Mouse (Mus musculus): Measurements from ENCODE around the gene Apoc4. TPM values are rescaled to one million over a fixed set of nuclear protein-coding genes. Genes with fewer than 3 reads are reported as not detected.

Apoc4 gene
- polyA plus RNA-seq, 1 experiment from 2014 or later, result 0.34 TPM

DNA sequence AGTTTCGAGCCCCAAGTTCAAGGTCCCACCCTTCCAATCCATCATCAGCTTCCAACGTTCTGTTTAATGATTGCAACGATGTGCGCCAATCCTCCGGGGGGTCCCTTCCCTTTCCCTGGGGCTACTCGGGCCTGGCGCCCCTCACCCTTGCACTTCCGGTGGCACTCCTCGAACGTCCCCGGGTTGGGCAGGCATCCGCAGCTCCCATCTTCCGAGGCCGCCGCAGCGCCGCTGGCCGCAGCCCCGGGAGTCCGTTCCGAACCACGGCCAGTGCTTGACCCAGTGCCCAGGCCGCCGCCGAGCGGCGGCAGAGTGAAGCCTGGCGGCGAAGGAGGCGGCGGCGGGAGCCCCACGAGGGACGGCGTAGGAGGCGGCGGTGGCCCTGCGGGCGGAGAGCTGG lies 33.6 kb upstream of the Apoc4 start:
- H3K27ac ChIP-seq, result peak overlapping the region; percentile 91
- H3K36me3 ChIP-seq, result peaks cover 47% of the 10 kb centered on the region
- H3K4me1 ChIP-seq (replicated peaks), result peaks cover 29% of the 10 kb centered on the region
- under 1% methylated on average over 39 of the region's 39 CpGs for WGBS
- H3K27me3 ChIP-seq, result no peaks in the 10 kb centered on the region
- peak overlapping the region; percentile 88 for H3K4me2 ChIP-seq
- H3K9me3 ChIP-seq (replicated peaks), result no peaks in the 10 kb centered on the region
- H3K9ac ChIP-seq, result peak overlapping the region; percentile 99
- H3K4me3 ChIP-seq, result peak overlapping the region; percentile 100
- ATAC-seq (replicated peaks; ENCODE audit: insufficient number of reproducible peaks, insufficient read depth, low FRiP score, low read depth), result peak; percentile 0; the same call in 1 of the 2 replicates

GRCm38 (mm10) chr7:19713598-19713997 lies 32.3 kb upstream of the Apoc4 start:
- WGBS, result 84% methylated on average over 9 of the region's 9 CpGs
- Histone ChIP-seq H3K4me2 (no peak overlapping the region), H3K9ac (no peak overlapping the region), H3K27me3 (no peaks in the 10 kb centered on the region), H3K9me3 (replicated peaks) (no peaks in the 10 kb centered on the region), H3K4me3 (peak overlapping the region; percentile 100), H3K27ac (no peak overlapping the region), H3K36me3 (peaks cover 53% of the 10 kb centered on the region), H3K4me1 (replicated peaks) (peaks cover 29% of the 10 kb centered on the region)
- ATAC-seq (replicated peaks; ENCODE audit: insufficient number of reproducible peaks, insufficient read depth, low FRiP score, low read depth), result no peak

DNA sequence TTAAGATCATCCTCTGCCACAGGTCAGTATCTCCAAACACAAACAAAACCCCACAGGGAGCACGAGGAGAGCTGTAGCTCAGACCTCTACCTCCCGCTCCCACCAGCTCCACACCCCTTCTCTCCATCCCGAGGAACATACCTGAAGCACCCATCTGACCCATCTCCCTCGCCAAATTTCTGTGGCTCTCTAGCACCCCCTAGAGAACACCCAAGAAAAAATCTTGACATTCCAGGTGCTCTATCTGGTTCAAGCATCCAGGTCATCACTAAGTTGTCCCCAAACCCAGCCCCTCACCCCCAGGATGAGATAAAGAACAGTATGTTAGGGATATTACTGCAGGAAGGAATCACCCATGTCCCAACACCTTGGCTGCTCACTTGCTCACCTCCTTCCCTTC lies 31.9 kb upstream of the Apoc4 start:
- no peaks in the 10 kb centered on the region for H3K27me3 ChIP-seq
- H3K27ac ChIP-seq, result no peak overlapping the region
- peaks cover 56% of the 10 kb centered on the region for H3K36me3 ChIP-seq
- WGBS, result 45% methylated on average over 4 of the region's 4 CpGs
- peaks cover 29% of the 10 kb centered on the region for H3K4me1 ChIP-seq (replicated peaks)
- no peak overlapping the region for H3K4me3 ChIP-seq
- H3K4me2 ChIP-seq, result no peak overlapping the region
- no peak for ATAC-seq (replicated peaks; ENCODE audit: insufficient number of reproducible peaks, insufficient read depth, low FRiP score, low read depth)
- no peaks in the 10 kb centered on the region for H3K9me3 ChIP-seq (replicated peaks)
- H3K9ac ChIP-seq, result no peak overlapping the region

- Histone ChIP-seq H3K27ac (no peak overlapping the region), H3K27me3 (no peaks in the 10 kb centered on the region), H3K4me1 (replicated peaks) (peaks cover 29% of the 10 kb centered on the region), H3K4me2 (no peak overlapping the region), H3K4me3 (no peak overlapping the region), H3K9me3 (replicated peaks) (no peaks in the 10 kb centered on the region), H3K36me3 (peaks cover 64% of the 10 kb centered on the region), H3K9ac (no peak overlapping the region)
- 63% methylated on average over 4 of the region's 4 CpGs for WGBS
- no peak for ATAC-seq (replicated peaks; ENCODE audit: insufficient number of reproducible peaks, insufficient read depth, low FRiP score, low read depth)
These were observed 31.1 kb upstream of the Apoc4 start for GRCm38 (mm10) chr7:19712414-19712813.

- Histone ChIP-seq H3K9me3 (replicated peaks) (no peaks in the 10 kb centered on the region), H3K36me3 (peaks cover 73% of the 10 kb centered on the region), H3K4me3 (no peak overlapping the region), H3K4me1 (replicated peaks) (peaks cover 20% of the 10 kb centered on the region), H3K27ac (no peak overlapping the region), H3K9ac (no peak overlapping the region), H3K4me2 (no peak overlapping the region), H3K27me3 (no peaks in the 10 kb centered on the region)
- 92% methylated on average over 10 of the region's 10 CpGs for WGBS
- ATAC-seq (replicated peaks; ENCODE audit: insufficient number of reproducible peaks, insufficient read depth, low FRiP score, low read depth), result no peak
These were observed 29.4 kb upstream of the Apoc4 start for GRCm38 (mm10) chr7:19710650-19711049.

- no peak overlapping the region for H3K9ac ChIP-seq
- no peaks in the 10 kb centered on the region for H3K9me3 ChIP-seq (replicated peaks)
- H3K4me2 ChIP-seq, result no peak overlapping the region
- H3K4me3 ChIP-seq, result no peak overlapping the region
- peaks cover 18% of the 10 kb centered on the region for H3K4me1 ChIP-seq (replicated peaks)
- 94% methylated on average over 7 of the region's 7 CpGs for WGBS
- no peak overlapping the region for H3K27ac ChIP-seq
- no peak for ATAC-seq (replicated peaks; ENCODE audit: insufficient number of reproducible peaks, insufficient read depth, low FRiP score, low read depth)
- H3K27me3 ChIP-seq, result no peaks in the 10 kb centered on the region
- H3K36me3 ChIP-seq, result peaks cover 60% of the 10 kb centered on the region
These were observed 24.0 kb upstream of the Apoc4 start for GRCm38 (mm10) chr7:19705271-19705670.

- Histone ChIP-seq H3K9ac (no peak overlapping the region), H3K4me1 (replicated peaks) (peaks cover 25% of the 10 kb centered on the region), H3K9me3 (replicated peaks) (no peaks in the 10 kb centered on the region), H3K36me3 (peaks cover 53% of the 10 kb centered on the region), H3K27ac (no peak overlapping the region), H3K27me3 (no peaks in the 10 kb centered on the region), H3K4me3 (no peak overlapping the region), H3K4me2 (no peak overlapping the region)
- WGBS, result 87% methylated on average over 4 of the region's 4 CpGs
- no peak for ATAC-seq (replicated peaks; ENCODE audit: insufficient number of reproducible peaks, insufficient read depth, low FRiP score, low read depth)
These were observed 23.2 kb upstream of the Apoc4 start for GRCm38 (mm10) chr7:19704475-19704874.

DNA sequence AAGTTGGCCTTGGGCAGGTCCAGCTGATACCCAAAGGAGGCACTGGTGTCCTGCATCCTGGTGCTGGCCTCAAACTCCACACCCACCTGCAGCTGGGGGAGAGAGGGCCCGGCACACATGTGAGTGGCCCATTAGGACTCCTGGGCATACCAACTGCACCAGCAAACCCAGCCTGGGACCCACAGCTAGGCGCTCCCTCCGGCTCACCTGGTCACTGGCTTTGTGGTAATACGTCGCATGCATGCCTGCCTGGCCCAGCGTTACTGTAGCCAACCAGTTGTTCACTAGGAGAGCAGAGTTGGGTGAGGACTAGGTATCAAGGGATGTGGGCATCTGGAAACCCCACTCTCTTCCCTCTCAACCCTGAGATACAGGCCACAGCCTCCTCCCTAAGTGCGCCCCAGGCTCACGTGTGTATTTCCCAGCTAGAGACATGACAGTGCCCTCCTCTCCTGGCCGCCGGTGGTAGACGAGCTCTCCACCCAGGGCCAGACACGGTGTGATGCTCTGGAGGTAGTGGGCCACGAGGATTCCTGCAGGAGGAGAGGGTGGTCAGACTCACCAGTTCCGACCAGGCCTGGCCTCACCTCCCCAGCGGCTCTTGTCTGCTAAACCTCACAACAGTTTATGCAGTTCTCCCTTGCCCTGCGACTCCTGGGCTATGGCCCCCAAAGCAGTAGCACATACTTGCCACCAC lies 21.7 kb upstream of the Apoc4 start:
- H3K36me3 ChIP-seq, result peaks cover 40% of the 10 kb centered on the region
- H3K9me3 ChIP-seq (replicated peaks), result no peaks in the 10 kb centered on the region
- 92% methylated on average over 16 of the region's 16 CpGs for WGBS
- no peak overlapping the region for H3K4me2 ChIP-seq
- peaks cover 40% of the 10 kb centered on the region for H3K4me1 ChIP-seq (replicated peaks)
- no peak overlapping the region for H3K27ac ChIP-seq
- ATAC-seq (replicated peaks; ENCODE audit: insufficient number of reproducible peaks, insufficient read depth, low FRiP score, low read depth), result no peak
- H3K27me3 ChIP-seq, result no peaks in the 10 kb centered on the region
- no peak overlapping the region for H3K9ac ChIP-seq
- H3K4me3 ChIP-seq, result no peak overlapping the region

DNA sequence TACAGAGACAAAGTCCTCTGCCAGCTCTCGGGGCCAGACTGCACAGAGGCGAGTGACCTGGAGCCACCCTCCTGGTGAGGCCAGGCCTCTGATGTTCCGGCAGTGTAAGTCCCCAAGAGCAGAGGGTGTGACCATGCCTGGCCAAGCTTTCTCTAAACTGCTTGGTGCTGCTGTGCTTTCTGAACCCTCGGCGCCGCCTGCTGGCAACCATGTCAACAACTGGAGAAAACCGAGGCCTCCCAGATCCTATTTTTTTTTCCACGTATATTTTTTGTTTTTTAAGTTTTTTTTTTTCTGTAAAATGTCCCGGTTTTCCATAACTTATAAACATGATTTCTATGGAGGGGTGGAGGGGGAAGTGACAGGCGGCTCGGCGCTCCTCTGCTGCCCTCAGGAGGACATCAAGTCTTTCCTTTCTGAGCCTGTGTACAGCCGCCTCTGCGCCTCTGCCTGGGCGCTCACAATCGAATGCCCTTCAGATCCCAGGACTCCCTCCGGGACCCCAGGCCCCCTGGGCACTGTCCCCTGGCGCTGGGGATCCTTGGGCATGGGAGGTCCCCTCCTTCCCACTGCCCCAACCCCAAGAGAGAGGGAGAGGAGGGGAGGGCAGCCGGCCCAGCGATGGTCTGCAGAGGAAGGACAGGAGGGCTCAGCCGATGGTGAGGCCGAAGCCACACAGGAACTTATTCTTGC lies 19.9 kb upstream of the Apoc4 start:
- H3K36me3 ChIP-seq, result peaks cover 30% of the 10 kb centered on the region
- H3K4me1 ChIP-seq (replicated peaks), result peaks cover 41% of the 10 kb centered on the region
- 31% methylated on average over 22 of the region's 22 CpGs for WGBS
- H3K4me3 ChIP-seq, result no peak overlapping the region
- H3K9me3 ChIP-seq (replicated peaks), result no peaks in the 10 kb centered on the region
- peak; percentile 47; the same call in 1 of the 2 replicates for ATAC-seq (replicated peaks; ENCODE audit: insufficient number of reproducible peaks, insufficient read depth, low FRiP score, low read depth)
- H3K9ac ChIP-seq, result 0 out of 2 replicates have a peak overlapping the region, but pooled peaks have one; percentile 19
- no peaks in the 10 kb centered on the region for H3K27me3 ChIP-seq
- H3K4me2 ChIP-seq, result 0 out of 2 replicates have a peak overlapping the region, but pooled peaks have one; percentile 18
- H3K27ac ChIP-seq, result peak overlapping the region; percentile 70

GRCm38 (mm10) chr7:19700299-19701068 lies 19.2 kb upstream of the Apoc4 start:
- H3K4me1 ChIP-seq (replicated peaks), result peaks cover 48% of the 10 kb centered on the region

GRCm38 (mm10) chr7:19699827-19700148 lies 18.5 kb upstream of the Apoc4 start:
- Histone ChIP-seq H3K4me2 (peak overlapping the region; percentile 76; the same call in 1 of the 2 replicates), H3K4me3 (no peak overlapping the region), H3K36me3 (peaks cover 33% of the 10 kb centered on the region), H3K4me1 (replicated peaks) (peaks cover 53% of the 10 kb centered on the region), H3K27ac (peak overlapping the region; percentile 70), H3K27me3 (no peaks in the 10 kb centered on the region), H3K9ac (no peak overlapping the region), H3K9me3 (replicated peaks) (no peaks in the 10 kb centered on the region)
- no peak for ATAC-seq (replicated peaks; ENCODE audit: insufficient number of reproducible peaks, insufficient read depth, low FRiP score, low read depth)
- WGBS, result 76% methylated on average over 4 of the region's 4 CpGs

More at GRCm38 (mm10) chr7:19700299-19701068, 19.2 kb upstream of the Apoc4 start:
- Histone ChIP-seq H3K4me2 (0 out of 2 replicates have a peak overlapping the region, but pooled peaks have one; percentile 18), H3K9me3 (replicated peaks) (no peaks in the 10 kb centered on the region), H3K27me3 (no peaks in the 10 kb centered on the region), H3K4me3 (no peak overlapping the region), H3K9ac (0 out of 2 replicates have a peak overlapping the region, but pooled peaks have one; percentile 5), H3K27ac (peak overlapping the region; percentile 70), H3K36me3 (peaks cover 33% of the 10 kb centered on the region)
- WGBS, result 52% methylated on average over 12 of the region's 12 CpGs
- no peak for ATAC-seq (replicated peaks; ENCODE audit: insufficient number of reproducible peaks, insufficient read depth, low FRiP score, low read depth)

All from heart, embryonic 15.5 days (tissue).